Mouse (Mus musculus): ENCODE data around the gene Usp35.

- TF ChIP-seq POLR2A (IDR thresholded peaks at IDR 0.05; ENCODE audit: insufficient read length, low read depth) (no peak), POLR2AphosphoS2 (IDR thresholded peaks at IDR 0.05; ENCODE audit: insufficient read length, low read depth) (no peak), CEBPB (IDR thresholded peaks at IDR 0.05; ENCODE audit: insufficient read depth, poor library complexity, severe bottlenecking) (no peak)
Measured at GRCm38 (mm10) chr7:97307546-97307945, 24.3 kb downstream of the Usp35 start.
